Mouse (Mus musculus) liver, embryonic 11.5 days (tissue): ENCODE results near the gene Kcne3. TPM values are rescaled to one million over a fixed set of nuclear protein-coding genes. Genes with fewer than 3 reads are reported as not detected.

Experiments
- polyA plus RNA-seq: library from polyadenylated mRNA; unstranded; fragments of >200 nt; fragmentation: Nextera tagmentation; extraction: Ambion mirVana; gene quantifications from 2 replicates; pipeline ENCODE4 v1.2.1, GENCODE M21; 2014

Gene Kcne3
- polyA plus RNA-seq, 1 experiment from 2014 or later: 10.9 TPM

Other genes with a start within 250 kb of the Kcne3 start
- gene Rnf169, start 196.1 kb upstream of the Kcne3 start, polyA plus RNA-seq: 3.7 and 4.3 TPM in 2 replicates
- gene Chrdl2, start 170.3 kb upstream of the Kcne3 start, polyA plus RNA-seq: 0.19 and 0.39 TPM in 2 replicates
- gene Pold3, start 54.9 kb upstream of the Kcne3 start, polyA plus RNA-seq: 94.5 and 95.4 TPM in 2 replicates
- 18.1 and 19.0 TPM in 2 replicates for gene Lipt2, start 17.2 kb upstream of the Kcne3 start, polyA plus RNA-seq
- 2.6 and 3.0 TPM in 2 replicates for gene Pgm2l1, start 50.9 kb downstream of the Kcne3 start, polyA plus RNA-seq
- 5.9 and 7.1 TPM in 2 replicates for gene P4ha3, start 109.0 kb downstream of the Kcne3 start, polyA plus RNA-seq
- 25.3 and 28.2 TPM in 2 replicates for gene C2cd3, start 195.7 kb downstream of the Kcne3 start, polyA plus RNA-seq
- 56.4 and 56.5 TPM in 2 replicates for gene Ppme1, start 195.8 kb downstream of the Kcne3 start, polyA plus RNA-seq